Mouse (Mus musculus) left cerebral cortex, adult 2 months (tissue): Measurements from ENCODE around the gene Otud7a. TPM values are rescaled to one million over a fixed set of nuclear protein-coding genes. Genes with fewer than 3 reads are reported as not detected.
"Not testable (repeated sequence)": the region's sequence is repeated elsewhere in the genome, so short reads cannot be mapped to it uniquely, and the experiment has no call there.

Experiments used
- DNase-seq, 2 experiments: peaks; one replicate each; pipeline ENCODE4 v3.0.0; 2021 to 2022; ENCODE audit warnings: low spot score in 2 of 2, mixed read lengths in 1 of 2; ENCODE audit errors: extremely low spot score in 1 of 2
- H3K27ac ChIP-seq: fragments of 200-600 bp; 2 replicates; pipeline ENCODE4 v1.8.1; 2022
- H3K4me3 ChIP-seq: fragments of 200-600 bp; 2 replicates; pipeline ENCODE4 v1.8.1; 2022
- CTCF ChIP-seq: fragments of 200-600 bp; IDR thresholded peaks from 2 replicates; pipeline ENCODE4 v1.8.1; 2022; ENCODE audit warnings: antibody characterized with exemption, mild to moderate bottlenecking, moderate library complexity
- intact Hi-C: fragments of 180-260 bp; cut with DNase I; formaldehyde crosslinking; loops from one replicate; pipeline ENCODE4 v1.15.1; 2025
- total RNA-seq, 2 experiments: library from RNA; stranded (reverse); gene quantifications; 2 replicates each; pipeline ENCODE4 v1.2.3; 2021

Gene Otud7a
- total RNA-seq, 2 experiments from 2014 or later: 81.9 to 86.2 TPM

DNA sequence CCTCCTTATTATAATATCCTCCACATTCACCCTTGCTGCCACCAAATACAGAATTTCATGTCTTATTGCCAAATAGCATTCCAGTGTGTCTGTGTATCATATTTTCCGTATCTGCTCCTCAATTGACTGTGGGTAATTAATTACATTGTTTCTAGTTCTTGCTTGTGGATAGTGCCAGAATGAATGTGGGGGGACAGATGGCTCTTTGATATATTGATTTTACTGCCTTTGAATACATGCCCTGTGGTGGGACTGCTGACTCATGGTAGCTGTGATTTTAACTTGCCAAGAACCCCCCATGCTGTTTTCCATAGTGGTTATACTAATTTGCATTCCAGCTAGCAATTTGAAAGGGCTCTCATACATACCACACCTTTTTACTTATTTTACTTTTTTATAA lies 215.7 kb downstream of the Otud7a start:
- Histone ChIP-seq H3K4me3 (no peak overlapping the region), H3K27ac (no peak overlapping the region)
- no peak for DNase-seq
- TF ChIP-seq CTCF: no peak
- intact Hi-C loops: no loop called here

DNA sequence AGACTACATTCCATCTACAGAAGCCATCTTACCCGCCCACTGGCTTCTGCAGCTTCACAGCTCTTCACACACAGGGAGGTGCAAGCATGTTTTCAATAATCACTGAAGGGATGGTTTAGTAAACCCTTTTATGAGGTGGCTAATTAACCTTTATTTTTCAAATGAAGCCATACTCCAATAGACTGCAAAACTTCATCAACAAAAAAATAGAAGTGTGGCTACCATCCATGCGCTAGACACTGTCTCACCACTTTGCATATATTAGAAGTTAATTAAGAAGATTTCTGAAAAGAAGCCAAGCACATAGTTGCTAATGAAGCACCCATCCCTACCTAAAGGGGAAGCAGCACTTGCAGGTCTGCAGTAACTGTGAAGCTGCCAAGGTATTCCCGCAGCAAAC lies 218.2 kb downstream of the Otud7a start:
- intact Hi-C loops: no loop called here
- no peak for TF ChIP-seq CTCF
- no peak for DNase-seq

DNA sequence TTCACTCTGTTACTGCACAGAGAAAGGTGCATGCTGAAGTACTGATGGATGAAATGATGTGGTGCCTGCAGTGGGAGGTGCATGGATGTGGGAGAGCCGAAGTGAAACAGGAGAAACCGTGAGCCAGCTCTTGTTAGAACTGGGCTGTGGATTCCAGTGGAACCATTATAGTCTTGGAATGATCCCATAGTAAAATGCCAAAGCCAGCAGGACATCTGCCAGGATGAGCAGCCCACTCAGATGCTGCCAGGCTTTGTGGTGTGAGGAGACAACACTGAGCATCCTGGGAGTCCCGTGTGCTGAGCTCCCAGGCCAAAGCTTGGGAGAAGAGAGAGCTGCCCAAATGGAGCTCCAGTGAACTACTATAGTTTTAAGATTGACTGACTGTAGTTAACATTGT lies 220.9 kb downstream of the Otud7a start:
- Histone ChIP-seq H3K27ac (no peak overlapping the region), H3K4me3 (no peak overlapping the region)
- intact Hi-C loops: loop anchor here (5.0 kb wide), 1 partner anchor 78 kb away; no protein-coding TSS in a partner anchor
- TF ChIP-seq CTCF: no peak
- DNase-seq: no peak

More for the DNA sequence above, 218.2 kb downstream of the Otud7a start:
- H3K4me3 ChIP-seq: no peak overlapping the region
- no peak overlapping the region for H3K27ac ChIP-seq

DNA sequence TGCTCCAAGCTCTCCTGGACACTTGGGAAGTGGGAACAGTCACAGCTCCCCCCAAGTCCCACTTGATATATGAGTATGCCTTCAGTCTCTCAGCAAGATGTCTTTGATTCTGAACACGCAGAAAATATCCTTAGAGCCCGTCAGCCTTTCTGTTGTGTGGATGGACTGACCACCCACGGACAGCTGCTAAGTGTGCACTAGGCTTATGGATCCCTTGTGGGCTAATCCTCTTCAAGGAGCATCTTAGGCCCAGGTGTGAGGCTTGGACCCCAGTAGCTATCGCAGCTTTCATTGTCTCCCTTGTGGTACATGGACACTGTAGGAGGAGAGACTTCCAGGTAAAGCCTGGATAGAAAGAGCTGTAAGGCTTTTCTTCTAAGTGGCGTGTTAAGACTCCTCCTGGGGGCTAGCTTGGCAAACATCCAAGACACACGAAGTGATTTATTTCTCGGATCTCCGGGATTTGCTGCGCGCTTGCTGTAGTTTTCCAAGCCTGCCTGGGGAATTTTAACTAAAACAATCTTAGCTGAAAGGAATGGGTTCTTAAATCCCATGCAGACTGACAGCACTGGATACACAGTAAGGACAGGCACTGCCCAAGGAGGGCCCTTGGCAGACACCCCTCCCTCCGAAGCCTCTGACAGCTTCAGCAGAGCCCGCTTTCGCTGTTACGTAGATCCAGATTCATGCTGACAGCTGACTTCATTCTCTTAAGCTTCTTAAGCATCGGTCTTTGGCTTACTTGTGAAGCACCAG lies 223.6 kb downstream of the Otud7a start:
- intact Hi-C loops: loop anchor here (5.0 kb wide), 1 partner anchor 81 kb away; no protein-coding TSS in a partner anchor
- Histone ChIP-seq H3K27ac (peak overlapping the region; percentile 63), H3K4me3 (no peak overlapping the region)
- peak; percentile 26 to 48 for DNase-seq
- no peak for TF ChIP-seq CTCF

DNA sequence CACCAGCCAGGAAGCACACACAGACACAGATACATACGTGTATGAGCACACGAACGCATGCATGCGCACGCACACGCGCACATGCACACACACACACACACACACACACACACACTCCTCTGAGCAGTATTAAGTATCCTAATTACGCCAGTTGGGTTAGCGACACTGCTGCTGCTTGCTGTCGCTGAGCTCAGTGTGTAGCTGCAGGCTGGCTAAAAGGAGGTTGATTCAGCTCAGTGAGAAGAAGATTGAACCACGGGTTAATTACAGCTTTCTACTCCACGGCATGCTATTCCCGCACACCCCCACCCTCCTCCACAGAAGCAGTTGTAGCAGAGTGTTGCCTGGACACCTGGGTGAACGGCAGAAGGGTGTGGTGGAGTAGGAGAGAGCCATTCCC lies 224.4 kb downstream of the Otud7a start:
- H3K27ac ChIP-seq: peak overlapping the region; percentile 63
- TF ChIP-seq CTCF: no peak
- peak; percentile 42 to 63 for DNase-seq
- intact Hi-C loops: loop anchor here (5.0 kb wide), 1 partner anchor 82 kb away; no protein-coding TSS in a partner anchor
- H3K4me3 ChIP-seq: no peak overlapping the region

DNA sequence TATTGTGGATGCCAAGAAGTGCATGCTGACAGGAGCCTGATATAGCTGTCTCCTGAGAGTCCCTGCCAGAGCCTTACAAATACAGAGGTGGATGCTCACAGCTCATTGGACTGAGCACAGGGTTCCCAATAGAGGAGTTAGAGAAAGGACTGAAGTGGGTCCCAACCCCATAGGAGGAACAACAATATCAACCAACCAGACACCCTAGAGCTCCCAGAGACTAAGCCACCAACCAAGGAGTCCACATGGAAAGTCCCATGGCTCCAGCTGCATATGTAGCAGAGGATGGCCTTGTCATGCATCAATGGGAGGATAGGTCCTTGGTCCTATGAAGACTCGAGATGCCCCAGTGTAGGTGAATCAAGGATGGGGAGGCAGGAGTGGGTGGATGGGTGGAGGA lies 226.4 kb downstream of the Otud7a start:
- intact Hi-C loops: loop anchor here (1.0 to 5.0 kb wide), 3 partner anchors 117 to 749 kb away; no protein-coding TSS in a partner anchor
- not testable (repeated sequence) for H3K4me3 ChIP-seq, H3K27ac ChIP-seq
- DNase-seq: peak in 1 of 2 experiments; percentile 10

DNA sequence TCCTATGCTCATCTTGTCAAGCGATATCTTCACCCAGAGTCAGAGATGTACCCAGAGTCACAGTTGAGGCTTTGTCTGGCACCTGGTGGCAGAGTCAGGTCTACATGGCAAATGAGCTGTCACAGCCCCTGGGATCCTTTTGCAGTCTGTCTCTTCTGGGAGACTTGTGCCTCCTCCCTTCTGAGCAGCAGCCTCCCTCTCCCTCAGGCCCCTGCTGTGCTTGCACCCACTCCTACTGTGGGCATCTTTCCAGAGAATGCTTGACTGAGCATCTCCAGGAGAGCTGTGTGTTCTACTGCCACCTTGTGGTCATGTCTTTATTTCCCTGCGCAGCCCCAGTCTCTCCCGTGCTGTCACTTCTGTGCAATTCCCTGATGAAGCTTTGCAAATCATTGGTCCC lies 227.4 kb downstream of the Otud7a start:
- peak; percentile 81 to 84 for DNase-seq
- Histone ChIP-seq H3K4me3 (no peak overlapping the region), H3K27ac (no peak overlapping the region)
- intact Hi-C loops: loop anchor here (1.0 to 5.0 kb wide), 4 partner anchors 118 to 750 kb away; no protein-coding TSS in a partner anchor
- TF ChIP-seq CTCF: peak; percentile 93

DNA sequence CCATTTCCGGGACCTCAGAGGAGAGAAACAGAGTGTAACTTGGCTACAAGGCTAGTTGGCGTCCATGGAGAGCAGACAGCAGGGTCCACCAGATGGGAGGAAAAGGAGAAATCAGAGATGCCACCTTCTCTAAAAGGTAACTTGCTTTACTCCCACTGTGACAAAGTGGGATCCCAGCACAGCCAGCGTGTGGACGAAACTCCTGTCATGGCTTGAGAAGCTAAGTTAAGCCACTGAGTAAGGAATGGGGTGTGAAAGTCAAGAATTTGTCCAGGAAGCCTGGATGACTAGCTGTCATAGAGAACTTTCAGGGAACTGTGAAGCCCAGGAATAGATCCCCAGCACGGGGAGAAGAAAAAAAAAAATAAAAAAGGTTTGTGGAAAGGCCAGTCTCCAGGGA lies 232.1 kb downstream of the Otud7a start:
- no peak overlapping the region for H3K4me3 ChIP-seq
- no peak for TF ChIP-seq CTCF
- no peak overlapping the region for H3K27ac ChIP-seq
- DNase-seq: no peak
- intact Hi-C loops: no loop called here

DNA sequence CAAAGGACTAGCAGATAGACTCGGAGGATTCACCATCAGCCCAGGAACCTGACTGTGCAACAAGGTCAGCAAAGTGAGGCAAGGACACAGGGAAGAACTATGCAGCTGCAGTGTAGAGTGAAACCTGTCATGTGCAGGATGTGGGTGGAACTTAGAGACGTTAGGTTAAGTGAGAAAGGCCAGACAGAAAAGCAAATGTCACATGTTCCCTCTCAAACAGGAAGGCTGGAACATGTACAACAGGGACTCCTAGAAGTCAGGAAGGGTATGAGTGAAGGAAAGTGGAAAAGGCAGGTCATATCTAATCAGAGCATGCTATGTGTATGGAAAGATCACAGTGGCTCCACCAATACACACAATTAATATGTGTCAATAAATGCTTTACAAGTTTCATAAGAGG lies 232.6 kb downstream of the Otud7a start:
- no peak for TF ChIP-seq CTCF
- intact Hi-C loops: no loop called here

DNA sequence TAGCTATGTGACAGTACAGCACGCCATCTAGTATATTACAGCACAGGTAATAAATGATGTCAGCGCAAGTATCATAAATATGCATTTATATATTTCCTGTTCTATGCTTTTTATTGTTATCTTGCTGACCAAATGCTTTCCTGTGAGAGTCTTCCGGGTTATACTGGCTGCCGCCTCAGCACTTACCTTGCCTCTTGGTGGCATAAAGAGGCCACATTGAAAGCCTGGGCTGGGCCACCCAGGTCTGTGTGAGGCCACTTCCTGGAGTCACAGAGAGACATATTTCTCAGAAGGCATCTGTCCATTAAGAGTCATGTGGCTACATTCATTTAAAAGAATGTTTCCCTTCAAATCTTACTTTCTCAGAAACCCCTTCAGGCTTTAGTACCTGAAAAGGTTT lies 242.5 kb downstream of the Otud7a start:
- TF ChIP-seq CTCF: no peak

More for the DNA sequence above, 232.6 kb downstream of the Otud7a start:
- DNase-seq: no peak
- no peak overlapping the region for H3K27ac ChIP-seq
- no peak overlapping the region for H3K4me3 ChIP-seq

DNA sequence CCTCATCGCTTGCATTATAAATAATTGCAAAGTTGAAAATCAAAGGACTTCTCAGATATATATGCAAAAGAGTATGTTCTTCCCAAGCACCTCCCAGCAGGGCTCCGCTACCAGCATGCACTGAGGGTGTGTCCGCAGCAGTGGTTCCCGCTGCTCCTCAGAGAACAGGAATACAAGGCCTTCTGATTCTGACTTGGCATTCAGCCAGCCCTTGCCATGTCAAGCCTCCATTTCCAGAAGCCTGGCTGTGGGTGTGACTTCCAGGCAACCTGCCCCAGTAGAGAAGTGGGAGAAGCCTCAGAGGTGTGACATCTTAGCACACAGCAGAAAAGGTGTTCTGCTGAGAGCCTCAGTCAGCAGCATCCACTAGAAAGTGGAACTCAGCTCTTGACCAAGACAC lies 253.4 kb downstream of the Otud7a start:
- no peak overlapping the region for H3K27ac ChIP-seq
- DNase-seq: no peak
- H3K4me3 ChIP-seq: no peak overlapping the region
- TF ChIP-seq CTCF: no peak
- intact Hi-C loops: no loop called here

More for the DNA sequence above, 242.5 kb downstream of the Otud7a start:
- intact Hi-C loops: no loop called here
- DNase-seq: no peak
- no peak overlapping the region for H3K27ac ChIP-seq
- no peak overlapping the region for H3K4me3 ChIP-seq

DNA sequence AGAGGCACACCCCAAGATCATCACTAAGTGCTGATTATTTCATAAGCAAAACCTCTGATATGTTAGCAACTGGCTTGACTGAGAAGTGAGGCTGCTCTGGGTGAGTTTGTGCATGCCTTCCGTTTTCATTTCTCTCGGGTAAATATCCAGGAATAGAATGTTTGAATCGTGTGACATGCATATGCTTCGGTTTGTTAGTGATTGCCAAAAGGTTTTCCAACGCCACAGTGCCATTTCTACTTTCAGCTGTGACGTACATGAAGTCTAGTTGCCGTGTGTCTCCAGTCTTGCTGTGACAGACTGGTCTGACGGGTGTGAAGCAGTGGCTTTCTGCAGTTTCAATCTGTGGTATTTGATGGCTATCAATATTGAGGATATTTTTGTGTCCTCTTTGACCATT lies 273.4 kb downstream of the Otud7a start:
- DNase-seq: no peak
- TF ChIP-seq CTCF: no peak
- no peak overlapping the region for H3K4me3 ChIP-seq
- peak overlapping the region; percentile 67; the same call in 1 of the 2 replicates for H3K27ac ChIP-seq
- intact Hi-C loops: no loop called here
